Mouse (Mus musculus) left cerebral cortex, postnatal 25 days (tissue): ENCODE results near the gene Nek8. TPM values are rescaled to one million over a fixed set of nuclear protein-coding genes. Genes with fewer than 3 reads are reported as not detected.
"Not testable (repeated sequence)": the region's sequence is repeated elsewhere in the genome, so short reads cannot be mapped to it uniquely, and the experiment has no call there.

Source experiments
- DNase-seq, 2 experiments: peaks; one replicate each; pipeline ENCODE4 v3.0.0; 2022; ENCODE audit warnings: low spot score in 2 of 2, mixed read lengths in 1 of 2
- intact Hi-C: fragments of 180-260 bp; cut with DNase I; formaldehyde crosslinking; loops from one replicate; pipeline ENCODE4 v1.15.1; 2025
- total RNA-seq, 2 experiments: library from RNA; stranded (reverse); gene quantifications; 2 replicates each; pipeline ENCODE4 v1.2.3; 2021

Gene Nek8
- total RNA-seq, 2 experiments from 2014 or later, result 3.1 to 3.2 TPM

- intact Hi-C loops, result loop anchor here (5.0 kb wide), 1 partner anchor 58 kb away; no protein-coding TSS in a partner anchor
- not testable (repeated sequence) for DNase-seq
These were observed 8.2 kb upstream of the Nek8 start for GRCm38 (mm10) chr11:78184702-78185101.

DNA sequence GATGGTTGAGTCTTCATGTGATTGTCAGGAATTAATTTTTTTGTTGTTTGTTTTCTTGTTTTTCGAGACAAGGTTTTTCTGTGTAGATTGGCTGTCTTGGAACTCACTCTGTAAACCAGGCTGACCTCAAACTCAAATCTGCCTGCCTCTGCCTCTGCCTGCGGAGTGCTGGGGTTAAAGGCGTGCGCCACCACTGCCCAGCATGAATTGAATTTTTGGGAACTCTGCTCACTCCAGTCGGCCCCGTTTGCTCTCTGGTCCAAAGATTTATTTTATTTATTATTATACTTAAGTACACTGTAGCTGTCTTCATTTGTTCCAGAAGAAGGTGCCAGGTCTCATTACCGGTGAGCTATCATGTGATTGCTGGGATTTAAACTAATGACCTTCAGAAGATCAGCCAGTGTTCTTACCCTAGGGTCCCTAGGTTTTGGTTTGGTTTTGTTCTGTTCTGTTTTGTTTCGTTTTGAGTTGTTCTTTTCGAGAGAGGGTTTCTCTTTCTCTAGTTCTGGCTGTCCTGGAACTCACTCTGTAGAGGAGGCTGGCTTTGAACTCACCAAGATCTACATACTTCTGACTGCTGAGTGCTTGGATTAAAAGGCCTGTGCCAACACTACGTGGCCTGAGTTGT lies 7.5 kb upstream of the Nek8 start:
- intact Hi-C loops, result no loop called here
- no peak for DNase-seq

- intact Hi-C loops, result no loop called here
- peak; percentile 89 to 95 for DNase-seq
These were observed 6.7 kb upstream of the Nek8 start, which contains the start of gene Rpl23a for GRCm38 (mm10) chr11:78182961-78183844. Rpl23a (minus strand) TSS chr11:78183584.

DNA sequence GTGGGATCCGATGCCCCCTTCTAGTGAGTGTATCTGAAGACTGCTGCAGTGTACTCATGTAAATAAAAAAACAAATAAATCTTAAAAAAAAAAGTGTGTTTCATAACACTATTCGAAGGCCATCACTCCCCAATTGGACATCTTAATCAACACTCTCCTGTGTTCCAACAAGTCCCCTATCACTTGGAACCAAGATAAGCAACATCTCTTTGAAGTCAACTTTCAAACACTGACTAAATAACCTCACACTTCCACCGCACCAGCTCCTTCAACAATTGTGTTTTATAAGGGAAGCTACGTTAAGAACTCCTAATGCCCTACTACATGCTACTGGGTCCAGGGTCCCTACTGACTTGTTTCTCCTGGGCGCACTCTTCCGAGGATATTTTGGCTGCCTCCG lies 6.0 kb upstream of the Nek8 start:
- no peak for DNase-seq
- intact Hi-C loops, result no loop called here

- no peak for DNase-seq
- intact Hi-C loops, result no loop called here
These were observed 5.4 kb upstream of the Nek8 start for GRCm38 (mm10) chr11:78181830-78182357.

DNA sequence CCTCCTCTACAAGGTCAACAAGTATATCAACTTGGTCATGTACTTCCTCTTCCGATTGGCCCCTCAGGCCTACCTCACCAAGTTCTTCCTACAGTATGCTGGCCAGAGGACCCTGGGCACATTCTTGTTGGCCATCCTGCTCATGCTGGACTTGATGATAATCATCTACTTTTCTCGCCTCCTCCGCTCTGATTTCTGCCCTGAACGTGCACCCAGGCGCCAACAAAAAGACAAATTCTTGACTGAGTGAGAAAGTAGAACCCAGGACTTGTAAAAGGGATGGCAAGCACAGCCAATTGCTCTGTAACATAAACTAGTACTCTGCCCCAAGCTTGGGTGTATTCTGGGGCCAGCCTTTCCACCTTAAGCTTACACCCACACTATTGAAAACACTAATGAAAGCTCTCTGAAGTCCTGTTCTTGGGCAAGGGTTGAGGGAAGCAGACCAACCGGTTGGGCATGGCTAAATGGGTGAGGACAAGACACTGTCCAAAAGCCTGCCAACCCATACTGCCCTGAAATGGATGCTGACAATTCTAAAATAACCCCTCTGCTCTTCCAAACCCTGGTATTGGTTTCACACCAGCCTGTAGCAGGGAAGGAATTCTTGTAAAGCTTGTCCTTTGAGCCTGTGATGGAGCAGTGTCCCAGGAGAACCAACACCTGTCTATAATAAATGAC lies 3.7 kb upstream of the Nek8 start:
- no peak for DNase-seq
- intact Hi-C loops, result no loop called here

GRCm38 (mm10) chr11:78179438-78179999 lies 3.0 kb upstream of the Nek8 start:
- intact Hi-C loops, result loop anchor here (2.0 to 10.0 kb wide), 4 partner anchors 147 to 355 kb away; partner anchors contain the start of gene Dhrs13
- DNase-seq, result no peak

- intact Hi-C loops, result loop anchor here (2.0 to 10.0 kb wide), 4 partner anchors 147 to 354 kb away; partner anchors contain the start of gene Dhrs13
- DNase-seq, result peak in 1 of 2 experiments; percentile 52
These were observed 2.5 kb upstream of the Nek8 start for GRCm38 (mm10) chr11:78178859-78179437.

GRCm38 (mm10) chr11:78177903-78178858 lies 1.7 kb upstream of the Nek8 start:
- DNase-seq, result peak; percentile 93 to 95
- intact Hi-C loops, result loop anchor here (1.0 to 10.0 kb wide), 6 partner anchors 25 to 353 kb away; partner anchors contain the start of gene Dhrs13

- intact Hi-C loops, result loop anchor here (1.0 to 10.0 kb wide), 4 partner anchors 25 to 353 kb away; partner anchors contain the start of gene Dhrs13
- no peak for DNase-seq
These were observed 962 bp upstream of the Nek8 start for GRCm38 (mm10) chr11:78177437-78177836.

DNA sequence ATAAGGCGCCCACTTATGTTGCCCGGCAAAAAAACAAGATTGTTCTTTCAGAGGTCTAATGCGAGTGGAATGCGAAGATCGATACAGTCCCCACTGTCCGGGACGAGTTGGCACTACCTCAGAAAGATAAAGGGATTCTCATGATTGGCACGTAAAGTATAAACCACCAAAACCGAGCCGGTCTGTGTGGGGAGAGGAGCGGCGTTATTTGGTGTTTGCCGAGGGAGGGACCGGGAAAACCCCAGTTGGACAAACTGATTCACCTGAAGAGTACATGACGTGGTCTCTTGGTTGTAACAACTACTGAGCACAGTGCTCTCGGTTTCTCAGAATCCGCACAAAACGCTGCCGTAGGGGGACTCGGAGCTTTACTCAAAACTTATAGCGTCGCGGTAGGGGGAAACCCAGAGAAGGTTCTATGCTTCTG lies 443 bp upstream of the Nek8 start:
- no peak for DNase-seq
- intact Hi-C loops, result loop anchor here (1.0 to 10.0 kb wide), 4 partner anchors 24 to 352 kb away; partner anchors contain the start of gene Dhrs13

GRCm38 (mm10) chr11:78175771-78176401 lies 589 bp downstream of the Nek8 start:
- intact Hi-C loops, result loop anchor here (2.0 to 10.0 kb wide), 3 partner anchors 23 to 351 kb away; partner anchors contain the start of gene Dhrs13
- no peak for DNase-seq

DNA sequence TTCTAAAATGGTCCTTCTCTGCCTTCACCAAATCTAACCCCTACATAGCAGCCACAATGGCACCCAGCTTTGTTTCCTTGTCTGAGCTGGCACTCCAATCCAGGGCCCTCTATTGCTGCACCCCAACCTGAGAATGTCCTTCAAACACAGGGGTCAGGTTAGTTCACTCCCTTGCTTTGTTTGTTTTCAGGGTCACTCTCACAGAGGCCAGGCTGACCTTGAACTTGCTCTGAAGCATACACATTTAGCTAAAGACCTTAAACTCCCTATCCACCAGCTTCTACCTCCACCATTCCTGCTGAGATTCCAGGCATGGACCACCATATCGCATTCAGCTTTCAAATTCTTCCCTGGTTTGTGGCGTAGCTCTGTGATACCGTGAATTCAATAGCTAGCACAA lies 2.0 kb downstream of the Nek8 start:
- no peak for DNase-seq
- intact Hi-C loops, result loop anchor here (10.0 kb wide), 1 partner anchor 350 kb away; no protein-coding TSS in a partner anchor

GRCm38 (mm10) chr11:78172748-78173383 lies 3.6 kb downstream of the Nek8 start:
- intact Hi-C loops, result loop anchor here (10.0 kb wide), 1 partner anchor 348 kb away; no protein-coding TSS in a partner anchor
- DNase-seq, result no peak

- intact Hi-C loops, result loop anchor here (10.0 kb wide), 1 partner anchor 347 kb away; no protein-coding TSS in a partner anchor
- no peak for DNase-seq
These were observed 4.3 kb downstream of the Nek8 start for GRCm38 (mm10) chr11:78172034-78172747.

DNA sequence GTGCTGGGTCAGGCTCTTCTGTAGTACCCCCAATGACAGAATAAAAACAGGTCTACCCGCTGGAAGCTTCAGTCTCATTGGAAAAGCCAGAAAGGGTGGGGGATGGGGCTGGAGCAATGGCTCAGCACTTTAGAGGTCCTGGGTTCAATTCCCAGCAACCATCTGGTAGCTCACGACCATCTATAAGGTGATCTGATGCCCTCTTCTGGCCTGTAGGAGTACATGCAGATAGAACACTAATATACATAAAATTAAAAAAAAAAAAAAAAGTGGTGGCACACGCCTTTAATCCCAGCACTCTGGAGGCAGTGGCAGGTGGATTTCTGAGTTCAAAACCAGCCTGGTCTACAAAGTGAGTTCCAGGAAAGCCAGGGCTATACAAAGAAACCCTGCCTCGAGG lies 5.1 kb downstream of the Nek8 start:
- DNase-seq, result no peak
- intact Hi-C loops, result loop anchor here (10.0 kb wide), 1 partner anchor 347 kb away; no protein-coding TSS in a partner anchor
